Mouse (Mus musculus) midbrain, postnatal 0 days (tissue): ENCODE results near the gene Adam19. TPM values are rescaled to one million over a fixed set of nuclear protein-coding genes. Genes with fewer than 3 reads are reported as not detected.
"Not testable (repeated sequence)": the region's sequence is repeated elsewhere in the genome, so short reads cannot be mapped to it uniquely, and the experiment has no call there.

ENCODE experiments used
- ATAC-seq: fragments of 200-750 bp; cut with Nextera tagmentation; 2 replicates; pipeline ENCODE4 v1.8.0; 2017; ENCODE audit warnings: moderate number of reproducible peaks, mild to moderate bottlenecking, moderate TSS enrichment, moderate library complexity; ENCODE audit not compliant: low FRiP score
- DNase-seq: peaks from one replicate; pipeline ENCODE4 v3.0.0-alpha.2; 2015; ENCODE audit warnings: low spot score
- H3K27ac ChIP-seq: fragments of 300-500 bp; sonication (generic); 2 replicates; pipeline ENCODE4 v1.5.1; 2014; ENCODE audit warnings: low read depth, mild to moderate bottlenecking, low read length, mixed read lengths
- H3K27me3 ChIP-seq: fragments of 300-500 bp; sonication (generic); 2 replicates; pipeline ENCODE4 v1.6.1; 2014; ENCODE audit warnings: low read length, control low read depth, mixed read lengths; ENCODE audit not compliant: insufficient read depth
- H3K36me3 ChIP-seq: fragments of 300-500 bp; sonication (generic); 2 replicates; pipeline ENCODE4 v1.6.1; 2014; ENCODE audit warnings: low read length, control low read depth, mixed read lengths; ENCODE audit not compliant: insufficient read depth
- H3K4me1 ChIP-seq: fragments of 300-500 bp; sonication (generic); 2 replicates; pipeline ENCODE4 v1.6.1; 2014; ENCODE audit warnings: mild to moderate bottlenecking, control low read depth, antibody characterized with exemption, low read length, mixed read lengths; ENCODE audit not compliant: insufficient read depth
- H3K4me2 ChIP-seq: fragments of 300-500 bp; sonication (generic); 2 replicates; pipeline ENCODE4 v1.6.1; 2014; ENCODE audit warnings: low read depth, mild to moderate bottlenecking, low read length, mixed read lengths; ENCODE audit not compliant: poor library complexity, severe bottlenecking
- H3K4me3 ChIP-seq: fragments of 300-500 bp; sonication (generic); 2 replicates; pipeline ENCODE4 v1.5.1; 2014; ENCODE audit warnings: low read depth, mild to moderate bottlenecking, low read length, moderate library complexity
- H3K9ac ChIP-seq: fragments of 300-500 bp; sonication (generic); replicated peaks from 2 replicates; pipeline ENCODE4 v1.6.1; 2014; ENCODE audit warnings: mild to moderate bottlenecking, low read length, moderate library complexity, mixed read lengths; ENCODE audit not compliant: poor library complexity, severe bottlenecking
- H3K9me3 ChIP-seq: fragments of 300-500 bp; sonication (generic); 2 replicates; pipeline ENCODE4 v1.6.1; 2016; ENCODE audit warnings: low read length, control low read depth
- CTCF ChIP-seq: IDR thresholded peaks from 2 replicates; pipeline ENCODE4 v1.5.1; 2016; ENCODE audit warnings: antibody characterized with exemption, mild to moderate bottlenecking
- WGBS: fragments of 180-500 bp; shearing (Covaris S2); extraction: QIAGEN DNeasy Blood & Tissue Kit; methylation state at CpG from one replicate; pipeline ENCODE4 v1.1.7; 2014; 5-methylcytosine and 5-hydroxymethylcytosine counted together
- microRNA-seq: library from miRNA; unstranded; fragments of <30 nt; microRNA quantifications from one replicate; pipeline ENCODE4, GENCODE M21; 2016; ENCODE audit warnings: borderline number of aligned reads
- polyA plus RNA-seq: library from polyadenylated mRNA; unstranded; fragments of >200 nt; fragmentation: Nextera tagmentation; extraction: Ambion mirVana; gene quantifications from 2 replicates; pipeline ENCODE4 v1.2.1, GENCODE M21; 2015
- total RNA-seq: library from RNA; depleted of rRNA; stranded (reverse); fragments of >200 nt; gene quantifications from 2 replicates; pipeline ENCODE4 v1.2.3, GENCODE M21; 2014; rRNA removed

Adam19 gene
- total and polyA plus RNA-seq, 2 experiments from 2014 or later, result 6.1 to 16.9 TPM

DNA sequence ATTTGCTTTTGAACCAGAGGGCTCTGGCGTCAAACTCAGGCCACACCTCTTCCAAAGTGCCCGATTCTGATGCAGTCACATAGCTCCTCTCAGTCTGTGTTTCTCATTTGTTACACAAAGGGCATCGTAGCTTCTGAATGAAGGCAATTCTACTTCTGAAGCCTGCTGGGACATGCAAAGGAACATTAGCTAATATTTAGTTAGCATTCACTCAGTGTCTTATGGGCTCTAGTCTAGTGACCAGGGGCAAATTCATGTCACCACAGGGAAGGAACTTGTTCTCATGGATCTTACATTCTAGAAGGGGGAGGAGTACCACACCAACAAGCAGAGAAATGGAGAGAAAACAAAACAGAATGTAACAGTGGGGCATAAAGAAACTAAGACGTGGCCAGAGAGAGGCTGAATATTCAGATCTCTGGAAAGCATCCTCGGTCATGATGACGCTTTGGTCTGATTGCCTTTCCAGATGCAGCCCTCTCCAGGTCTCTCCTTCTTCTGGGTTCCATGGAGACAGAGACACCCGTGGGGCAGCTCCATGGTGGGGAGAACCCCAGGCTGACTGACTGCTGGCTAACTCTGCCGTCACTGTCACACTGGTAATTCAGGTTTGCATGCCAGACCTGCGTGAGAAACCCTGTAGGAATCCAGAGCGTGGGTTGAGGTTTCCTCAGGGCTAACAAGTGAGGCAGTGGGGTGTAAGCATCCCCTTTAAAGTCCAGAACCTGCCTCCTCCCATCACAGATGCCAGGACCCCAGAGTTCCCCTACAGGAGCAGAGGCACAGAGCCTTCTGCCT, 121.7 kb downstream of the Adam19 start:
- no peaks in the 10 kb centered on the region for H3K27me3 ChIP-seq
- no peaks in the 10 kb centered on the region for H3K4me1 ChIP-seq
- ATAC-seq (no peak), DNase-seq (no peak)
- no peak overlapping the region for H3K27ac ChIP-seq
- H3K4me2 ChIP-seq, result no peak overlapping the region
- TF ChIP-seq CTCF, result no peak
- no peak overlapping the region for H3K9ac ChIP-seq
- 79% methylated on average over 10 of the region's 10 CpGs for WGBS
- H3K36me3 ChIP-seq, result no peaks in the 10 kb centered on the region
- H3K4me3 ChIP-seq, result no peak overlapping the region
- H3K9me3 ChIP-seq, result no peaks in the 10 kb centered on the region

- not testable (repeated sequence) for H3K4me3 ChIP-seq, H3K9ac ChIP-seq, H3K27ac ChIP-seq, H3K4me2 ChIP-seq, ATAC-seq, H3K4me1 ChIP-seq, H3K27me3 ChIP-seq, H3K36me3 ChIP-seq, H3K9me3 ChIP-seq, DNase-seq
- 100% methylated on average over 1 of the region's 1 CpGs for WGBS
Observed at GRCm38 (mm10) chr11:46182031-46182430, 126.2 kb downstream of the Adam19 start.

DNA sequence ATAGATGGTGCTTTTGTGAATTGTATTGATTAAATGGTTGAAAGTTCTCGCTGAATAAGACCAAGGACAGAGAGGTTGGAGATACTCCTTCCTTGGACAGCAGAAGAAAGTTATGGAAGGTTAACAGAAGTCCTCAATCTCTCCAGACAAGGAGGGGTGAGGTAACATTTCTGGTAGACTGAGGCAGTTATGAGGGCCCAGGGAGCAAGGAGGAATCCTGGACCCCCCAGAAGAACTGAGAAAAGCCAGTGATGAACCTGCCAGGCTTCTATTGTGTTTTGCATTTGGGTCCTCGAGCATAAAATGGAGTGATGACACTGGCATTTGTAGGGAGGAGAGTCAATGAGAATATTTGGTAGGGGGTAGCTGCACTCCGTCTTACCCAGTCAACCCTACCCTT, 129.2 kb downstream of the Adam19 start:
- no peak overlapping the region for H3K4me2 ChIP-seq
- H3K4me3 ChIP-seq, result no peak overlapping the region
- DNase-seq (no peak), ATAC-seq (no peak)
- H3K9ac ChIP-seq, result no peak overlapping the region
- no peaks in the 10 kb centered on the region for H3K4me1 ChIP-seq
- no peaks in the 10 kb centered on the region for H3K9me3 ChIP-seq
- 74% methylated on average over 3 of the region's 3 CpGs for WGBS
- H3K27ac ChIP-seq, result no peak overlapping the region
- no peak for TF ChIP-seq CTCF
- H3K27me3 ChIP-seq, result no peaks in the 10 kb centered on the region
- no peaks in the 10 kb centered on the region for H3K36me3 ChIP-seq

DNA sequence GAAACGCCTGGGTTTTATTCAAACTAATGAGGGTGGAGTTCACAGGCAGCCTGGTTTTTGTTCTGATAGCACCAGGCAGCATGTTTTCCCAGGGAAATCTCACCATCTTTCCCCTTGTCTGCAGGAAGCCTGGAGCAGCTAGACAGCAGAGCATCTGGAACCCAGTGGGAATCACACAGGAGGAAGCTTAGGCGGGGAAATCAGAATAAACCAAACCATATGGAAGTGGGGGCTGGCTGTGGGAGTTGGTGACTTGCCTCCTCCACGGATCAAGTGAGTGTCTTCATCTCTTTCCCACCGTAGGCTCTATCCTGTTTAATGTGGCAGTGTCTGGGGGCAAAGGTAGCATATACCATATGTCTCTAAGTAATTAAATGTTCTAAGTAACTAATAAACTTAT, 129.7 kb downstream of the Adam19 start:
- Histone ChIP-seq H3K27me3 (no peaks in the 10 kb centered on the region), H3K9ac (no peak overlapping the region), H3K27ac (no peak overlapping the region), H3K4me1 (no peaks in the 10 kb centered on the region), H3K4me2 (no peak overlapping the region), H3K4me3 (no peak overlapping the region), H3K36me3 (no peaks in the 10 kb centered on the region), H3K9me3 (no peaks in the 10 kb centered on the region)
- ATAC-seq (no peak), DNase-seq (peak; percentile 29)
- 39% methylated on average over 4 of the region's 4 CpGs for WGBS
- no peak for TF ChIP-seq CTCF

- TF ChIP-seq CTCF, result no peak
- 44% methylated on average over 2 of the region's 2 CpGs for WGBS
- H3K36me3 ChIP-seq, result peaks cover 2% of the 10 kb centered on the region; the same call in 1 of the 2 replicates
- no peaks in the 10 kb centered on the region for H3K4me1 ChIP-seq
- H3K9me3 ChIP-seq, result no peaks in the 10 kb centered on the region
- H3K9ac ChIP-seq, result no peak overlapping the region
- DNase-seq (no peak), ATAC-seq (no peak)
- H3K4me2 ChIP-seq, result no peak overlapping the region
- H3K27me3 ChIP-seq, result no peaks in the 10 kb centered on the region
- H3K27ac ChIP-seq, result no peak overlapping the region
- no peak overlapping the region for H3K4me3 ChIP-seq
Observed at GRCm38 (mm10) chr11:46188283-46188682, 132.5 kb downstream of the Adam19 start.

DNA sequence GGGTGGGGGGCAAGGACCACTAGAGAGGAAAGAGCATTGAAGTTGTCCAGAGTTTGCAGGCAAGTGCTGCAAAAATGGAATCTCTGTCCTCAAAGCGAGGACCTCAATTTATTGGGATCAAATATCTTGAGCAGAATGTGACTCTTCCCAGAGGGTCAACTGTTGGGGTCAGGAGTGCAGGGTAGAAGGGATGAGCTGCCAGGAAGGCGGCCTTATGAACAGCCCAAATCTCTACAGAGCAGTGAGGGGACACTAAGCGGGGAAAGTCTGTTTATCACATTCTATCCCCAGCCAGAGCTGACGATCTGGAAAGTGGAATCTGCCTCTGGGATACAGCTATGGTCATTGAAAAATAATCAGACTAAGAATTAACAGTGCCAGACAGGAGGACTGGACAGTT, 138.4 kb downstream of the Adam19 start:
- WGBS, result 81% methylated on average over 4 of the region's 4 CpGs
- Histone ChIP-seq H3K27me3 (no peaks in the 10 kb centered on the region), H3K4me2 (no peak overlapping the region), H3K27ac (no peak overlapping the region), H3K36me3 (peaks cover 38% of the 10 kb centered on the region), H3K4me1 (no peaks in the 10 kb centered on the region), H3K4me3 (no peak overlapping the region), H3K9ac (no peak overlapping the region), H3K9me3 (no peaks in the 10 kb centered on the region)
- ATAC-seq, result no peak
- TF ChIP-seq CTCF, result no peak
- DNase-seq, result no peak

Small RNA genes within 50 kb of the gene (microRNA-seq; reads per million reads assigned to microRNA genes)
- gene Mir7239, result not detected
- gene Mir8100, result not detected

Other genes with a start within 250 kb of the Adam19 start
- gene Clint1, start 203.9 kb upstream of the Adam19 start, total RNA-seq, result 32.7 and 34.5 TPM in 2 replicates
- 25.4 and 27.6 TPM in 2 replicates for gene Clint1, start 203.9 kb upstream of the Adam19 start, polyA plus RNA-seq
- 89.2 and 106 TPM in 2 replicates for gene Lsm11, start 111.1 kb upstream of the Adam19 start, total RNA-seq
- gene Lsm11, start 111.1 kb upstream of the Adam19 start, polyA plus RNA-seq, result 31.8 and 32.9 TPM in 2 replicates
- 11.1 TPM in 2 replicates for gene Thg1l, start 100.5 kb upstream of the Adam19 start, total RNA-seq
- 8.8 TPM in 2 replicates for gene Thg1l, start 100.5 kb upstream of the Adam19 start, polyA plus RNA-seq
- 0.16 and 0.47 TPM in 2 replicates for gene Sox30, start 75.7 kb upstream of the Adam19 start, total RNA-seq
- gene Sox30, start 75.7 kb upstream of the Adam19 start, polyA plus RNA-seq, result 0.06 and 0.07 TPM in 2 replicates
- gene Gm12166, start 3.7 kb upstream of the Adam19 start, total RNA-seq, result 8.7 and 12.1 TPM in 2 replicates
- 8.3 and 8.9 TPM in 2 replicates for gene Gm12166, start 3.7 kb upstream of the Adam19 start, polyA plus RNA-seq
- 0.27 and 0.33 TPM in 2 replicates for gene Nipal4, start 110.5 kb downstream of the Adam19 start, total RNA-seq
- gene Nipal4, start 110.5 kb downstream of the Adam19 start, polyA plus RNA-seq, result 0.10 and 0.17 TPM in 2 replicates
- gene Fndc9, start 179.5 kb downstream of the Adam19 start, total RNA-seq, result 11.8 and 12.2 TPM in 2 replicates
- gene Fndc9, start 179.5 kb downstream of the Adam19 start, polyA plus RNA-seq, result 18.9 and 20.8 TPM in 2 replicates